Mouse (Mus musculus) kidney, postnatal 25 days (tissue): Measurements from ENCODE around the gene Flvcr2.
"Not testable (repeated sequence)": the region's sequence is repeated elsewhere in the genome, so short reads cannot be mapped to it uniquely, and the experiment has no call there.

Experiments used
- DNase-seq, 2 experiments: peaks; one replicate each; pipeline ENCODE4 v3.0.0; 2021; ENCODE audit warnings: mixed read lengths in 2 of 2

Flvcr2 gene

GRCm38 (mm10) chr12:85745827-85746695, at the start of gene Flvcr2:
TSS of gene Flvcr2 (plus strand) at chr12:85746539.
- peak; percentile 93 for DNase-seq

GRCm38 (mm10) chr12:85698179-85698578, 48.2 kb upstream of the Flvcr2 start:
- not testable (repeated sequence) for DNase-seq

DNA sequence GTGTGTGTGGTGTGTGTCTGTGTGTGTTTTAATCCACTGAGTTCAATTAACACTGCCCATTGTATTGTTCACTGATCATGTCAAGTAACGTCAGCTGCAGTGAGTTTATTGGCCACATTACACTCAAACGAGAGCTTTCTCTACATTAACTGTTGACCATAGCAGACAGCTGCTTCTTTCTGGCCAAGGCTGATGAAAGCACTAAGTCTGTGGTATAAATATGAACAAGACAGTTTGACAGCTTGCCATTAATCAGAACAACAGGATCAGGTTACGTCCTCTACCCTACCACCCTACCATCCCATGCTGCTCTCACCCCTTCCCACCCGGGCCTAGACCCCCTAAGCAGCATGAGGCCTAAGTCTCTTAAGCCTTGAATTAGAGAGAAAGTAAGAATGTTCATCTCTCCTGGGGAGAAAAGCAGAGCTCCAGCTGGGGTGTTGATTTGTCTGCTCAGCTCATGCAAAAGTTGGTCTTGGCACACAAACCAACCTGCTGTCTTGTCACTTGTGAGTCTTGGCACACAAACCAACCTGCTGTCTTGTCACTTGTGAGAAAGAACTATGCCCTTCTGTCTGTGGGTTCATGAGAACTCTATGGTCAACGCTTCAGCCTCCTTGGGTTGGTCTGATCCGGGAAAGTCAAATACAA, 46.0 kb upstream of the Flvcr2 start:
- no peak for DNase-seq

DNA sequence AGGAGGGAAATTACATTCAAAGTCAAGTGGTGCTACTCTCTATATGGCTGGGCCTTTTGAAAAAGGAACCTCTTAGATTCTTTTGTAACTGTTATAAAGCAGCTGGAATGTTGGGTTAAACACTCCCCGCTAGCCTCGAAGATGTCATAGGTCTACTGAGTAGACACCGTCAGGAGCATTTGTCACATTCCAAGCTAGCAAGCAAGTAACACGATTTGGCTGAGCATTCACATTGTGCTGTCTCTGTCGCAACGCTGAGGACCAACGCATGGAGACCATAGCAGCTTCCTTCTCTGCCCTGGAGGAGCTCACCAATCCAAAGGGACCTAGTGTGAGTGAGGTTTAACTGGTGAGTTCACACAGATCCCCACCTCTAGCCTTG, 45.5 kb upstream of the Flvcr2 start:
- no peak for DNase-seq

- no peak for DNase-seq
Measured at GRCm38 (mm10) chr12:85702166-85703055, 43.9 kb upstream of the Flvcr2 start.

GRCm38 (mm10) chr12:85703507-85703906, 42.8 kb upstream of the Flvcr2 start:
- no peak for DNase-seq

DNA sequence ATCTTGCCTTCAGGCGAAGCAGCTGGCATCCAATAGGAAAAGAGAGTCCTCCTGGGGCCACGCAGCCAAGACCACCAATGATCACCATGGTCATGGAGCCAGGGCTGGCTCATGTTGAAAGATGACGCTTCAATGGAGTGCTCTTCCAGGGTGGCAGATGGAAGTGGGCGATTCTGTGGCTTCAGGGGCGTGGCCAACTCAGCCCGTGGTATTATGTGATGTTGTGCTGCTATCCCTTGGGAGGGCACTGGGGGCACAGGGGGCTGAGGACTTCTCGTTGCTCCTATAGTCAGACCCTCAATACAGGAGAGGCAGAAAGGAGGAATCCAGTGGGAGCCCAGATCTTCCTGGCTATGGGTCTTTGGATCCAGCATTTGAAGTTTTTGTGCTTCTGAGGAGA, 41.8 kb upstream of the Flvcr2 start:
- DNase-seq = no peak

DNA sequence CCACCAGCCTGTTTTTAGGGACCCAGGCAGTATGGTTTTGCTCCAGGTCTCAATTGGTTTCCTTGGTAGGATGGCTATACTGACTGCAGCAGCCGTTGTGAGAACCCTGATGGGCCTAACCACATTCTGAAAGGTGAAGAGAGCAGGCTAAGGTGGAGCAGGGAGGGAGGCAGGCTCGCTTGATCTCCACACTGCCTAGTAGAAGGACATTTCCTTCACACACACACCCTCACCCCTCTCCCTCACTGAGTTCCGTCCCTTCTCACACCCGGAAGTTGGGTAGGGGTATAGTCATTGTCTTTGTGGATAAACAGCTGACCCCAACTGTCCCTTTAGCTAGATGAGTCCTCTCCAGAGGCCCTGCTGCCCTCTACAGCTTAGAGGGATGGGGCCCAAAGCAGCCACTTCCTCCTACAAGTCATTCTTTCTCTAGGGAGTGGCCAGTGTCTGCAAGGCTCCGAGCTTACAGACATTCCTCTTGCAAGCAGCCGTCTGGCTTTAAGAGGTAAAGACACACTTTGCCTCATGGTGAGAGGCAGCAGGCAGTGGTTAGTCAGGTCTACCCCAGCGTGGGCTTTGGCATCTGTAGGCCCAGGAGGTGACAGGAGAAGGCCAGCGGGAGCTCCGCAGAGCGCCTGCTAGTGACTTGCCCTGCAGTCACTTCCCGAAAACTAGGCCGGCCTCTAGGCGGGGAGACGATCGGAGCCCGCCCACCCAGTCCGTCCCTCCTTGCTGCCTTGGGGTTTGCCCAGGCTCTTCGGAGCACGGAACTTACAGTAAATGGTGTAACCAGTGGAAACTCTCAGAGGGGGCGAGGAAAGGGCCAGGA, 41.1 kb upstream of the Flvcr2 start:
- peak; percentile 73 to 87 for DNase-seq

GRCm38 (mm10) chr12:85705831-85706530, 40.4 kb upstream of the Flvcr2 start:
- no peak for DNase-seq

GRCm38 (mm10) chr12:85706906-85707305, 39.4 kb upstream of the Flvcr2 start:
- no peak for DNase-seq

DNA sequence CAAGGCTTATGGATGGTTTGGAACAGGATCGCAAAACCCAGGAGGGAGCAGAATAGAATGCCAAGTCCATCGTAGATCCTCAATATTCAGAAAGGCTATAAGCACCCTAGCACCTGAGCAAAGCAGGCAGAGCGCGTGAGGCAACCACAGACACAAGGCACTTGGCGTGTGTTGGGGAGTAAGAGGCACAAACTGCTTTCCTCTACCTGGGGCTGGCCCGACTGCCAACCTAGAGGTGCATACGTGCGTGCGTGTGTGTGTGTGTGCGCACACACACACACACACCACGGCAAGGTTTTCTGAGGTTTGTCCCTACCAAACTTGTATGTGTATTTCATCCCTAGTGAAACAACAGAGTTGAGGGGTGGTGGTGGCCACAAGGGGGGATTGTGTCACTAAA, 38.9 kb upstream of the Flvcr2 start:
- no peak for DNase-seq

DNA sequence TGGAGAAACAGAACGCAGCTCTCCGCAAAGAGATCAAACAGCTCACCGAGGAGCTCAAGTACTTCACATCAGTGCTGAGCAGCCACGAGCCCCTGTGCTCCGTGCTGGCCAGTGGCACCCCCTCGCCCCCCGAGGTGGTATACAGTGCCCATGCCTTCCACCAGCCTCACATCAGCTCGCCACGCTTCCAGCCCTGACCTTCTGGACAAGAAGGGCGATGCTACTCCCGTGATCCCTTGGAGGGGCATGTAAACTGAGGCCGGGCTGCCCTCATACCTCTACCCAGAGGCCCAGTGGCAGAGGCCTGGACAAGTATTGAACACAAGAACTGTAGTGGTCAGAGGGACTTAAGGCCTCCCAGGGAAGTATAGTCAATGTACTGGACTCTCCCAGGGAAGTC, 37.8 kb upstream of the Flvcr2 start:
- DNase-seq = no peak

- DNase-seq = no peak
Measured at GRCm38 (mm10) chr12:85710695-85711094, 35.6 kb upstream of the Flvcr2 start.

GRCm38 (mm10) chr12:85712587-85712986, 33.8 kb upstream of the Flvcr2 start:
- DNase-seq = no peak

DNA sequence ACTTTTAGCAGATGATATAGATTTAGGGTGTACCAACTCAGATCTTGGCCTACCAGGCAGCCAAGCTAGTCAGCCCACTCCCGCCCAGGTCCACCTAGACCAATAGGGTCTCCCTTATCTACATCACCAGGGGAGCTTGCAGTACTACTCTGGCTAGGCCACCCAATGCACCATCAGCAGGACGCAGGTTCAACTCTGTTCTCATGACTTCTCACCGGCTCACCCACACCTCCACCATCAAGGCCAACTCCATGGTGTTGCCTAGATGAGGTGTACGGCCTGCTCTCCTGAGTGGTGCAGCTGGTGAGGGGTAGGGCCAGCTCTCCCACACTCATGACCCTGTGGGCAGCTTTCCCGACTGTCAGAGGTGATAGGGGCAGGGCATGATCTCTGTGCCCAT, 32.2 kb upstream of the Flvcr2 start:
- DNase-seq = no peak

DNA sequence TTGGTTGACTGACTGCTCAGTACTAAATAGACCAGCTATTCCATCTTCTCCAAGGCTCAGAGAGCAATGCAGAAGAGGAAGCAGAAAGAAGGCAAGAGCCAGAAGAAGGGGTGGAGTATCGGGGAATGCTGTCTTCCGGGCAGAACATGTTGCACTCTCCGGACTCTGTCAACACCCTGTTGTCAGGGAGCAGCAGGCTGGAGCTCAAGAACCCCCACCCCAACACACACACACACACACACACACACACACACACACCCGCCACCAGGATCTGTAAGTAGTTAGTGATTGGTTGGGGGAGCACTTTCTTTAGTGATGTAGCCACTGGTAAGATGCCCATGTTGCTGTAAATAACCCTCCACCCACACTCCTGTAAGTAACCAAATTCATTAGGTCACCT, 21.0 kb upstream of the Flvcr2 start:
- DNase-seq = no peak

DNA sequence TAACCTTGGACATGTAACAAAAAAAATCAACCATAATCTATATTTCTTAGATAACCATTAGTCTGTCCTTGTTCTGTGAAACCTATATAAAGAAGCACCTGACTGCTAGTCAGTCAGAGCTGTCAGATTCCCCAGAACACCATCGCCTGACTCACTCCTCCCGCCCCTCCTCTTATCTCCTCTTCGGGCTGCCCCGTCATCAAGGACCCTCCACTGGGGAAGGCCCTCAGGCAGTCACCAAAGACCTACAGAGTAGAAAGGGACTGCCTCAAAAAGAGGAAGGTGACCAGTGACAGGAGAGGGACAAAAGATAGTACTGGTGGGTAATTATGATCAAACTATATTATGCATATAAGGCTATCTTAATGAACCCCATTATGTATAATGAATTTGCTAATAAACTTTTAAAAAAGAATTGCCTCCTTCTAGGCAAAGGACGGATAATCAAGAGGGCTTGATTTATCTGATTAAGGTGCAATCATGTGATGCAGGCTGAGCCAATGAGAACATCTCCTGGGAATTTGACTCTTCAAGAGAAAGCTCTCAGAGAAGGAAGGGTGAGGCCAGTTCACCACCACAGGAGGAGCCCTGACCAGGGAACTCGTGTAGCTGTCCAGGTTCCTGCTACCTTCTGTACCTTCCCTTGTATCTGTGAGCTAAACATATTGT, 19.5 kb upstream of the Flvcr2 start:
- DNase-seq = no peak

- DNase-seq = no peak
Measured at GRCm38 (mm10) chr12:85728181-85728580, 18.2 kb upstream of the Flvcr2 start.

DNA sequence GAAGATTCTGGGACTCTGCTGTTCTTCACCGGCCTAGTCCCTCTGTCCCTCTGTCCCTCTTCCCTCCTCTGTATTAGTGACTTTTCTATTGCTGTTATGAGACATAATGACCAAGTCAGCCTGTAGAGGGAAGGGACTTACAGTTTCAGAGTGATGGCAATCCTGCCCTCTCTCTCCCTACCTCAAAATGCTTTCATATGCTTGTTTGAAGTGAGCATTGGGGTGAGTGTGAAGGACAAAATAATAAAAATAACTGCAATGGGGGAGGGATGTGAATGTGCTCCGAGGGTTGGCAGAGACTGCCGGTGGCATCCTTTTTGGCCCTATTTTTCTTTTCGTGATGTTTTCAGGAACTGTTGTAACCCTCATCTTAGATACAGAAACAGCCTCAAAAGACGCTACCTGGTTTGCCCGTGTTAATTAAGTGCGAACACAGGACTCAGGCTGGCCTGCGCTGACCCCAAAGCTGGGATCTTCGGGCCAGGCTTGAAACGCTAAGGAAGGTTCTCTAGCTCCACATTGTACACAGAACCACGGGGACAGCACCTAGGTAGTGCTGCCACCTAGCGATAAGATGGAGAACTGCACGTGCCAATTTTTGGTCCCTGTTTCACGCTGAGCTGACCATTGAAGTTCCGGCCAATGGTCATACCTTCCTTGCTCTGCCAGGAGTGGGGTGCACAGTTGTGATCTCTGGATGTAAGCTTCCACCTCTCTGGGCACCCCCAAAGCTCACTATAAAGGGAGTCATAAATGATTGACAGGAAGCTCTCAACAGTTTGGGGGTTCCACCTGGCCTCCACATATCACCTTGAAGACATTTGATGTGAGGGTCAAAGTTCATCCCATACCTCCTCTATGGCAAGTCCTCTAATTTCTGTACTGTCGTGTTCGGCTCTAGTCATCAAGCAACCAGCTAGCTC, 17.1 kb upstream of the Flvcr2 start:
- DNase-seq = peak; percentile 68 to 79

- no peak for DNase-seq
Measured at GRCm38 (mm10) chr12:85729945-85730290, 16.4 kb upstream of the Flvcr2 start.
